Mouse (Mus musculus): ENCODE measurements around the gene Ahcyl2.
"Not testable (repeated sequence)": the region's sequence is repeated elsewhere in the genome, so short reads cannot be mapped to it uniquely, and the experiment has no call there.

Ahcyl2 gene

DNA sequence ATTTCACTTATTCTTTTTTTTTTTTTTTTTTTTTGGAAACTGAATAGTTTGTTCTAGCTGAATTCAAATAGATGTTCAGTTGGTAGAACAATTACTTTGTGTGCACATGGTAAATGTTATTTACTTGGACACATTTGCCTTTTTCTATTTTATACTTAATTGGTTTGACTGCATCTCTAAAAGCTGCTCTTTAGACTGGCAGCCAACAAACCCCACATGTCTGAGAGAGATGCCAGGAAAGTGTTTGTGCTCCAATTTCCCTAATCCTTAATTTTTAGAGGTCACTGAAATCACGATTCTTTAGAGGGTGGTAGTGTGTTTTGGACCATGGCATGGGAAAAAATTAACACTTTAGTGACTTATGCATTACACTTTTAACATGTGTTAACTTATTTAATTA is 44.8 kb downstream of the Ahcyl2 start:
- in situ Hi-C loops (cut with MboI; ENCODE audit: low sequenced_read_pairs) = no loop called here

GRCm38 (mm10) chr6:29814616-29815015 is 46.8 kb downstream of the Ahcyl2 start:
- in situ Hi-C loops (cut with MboI; ENCODE audit: low sequenced_read_pairs) = no loop called here

DNA sequence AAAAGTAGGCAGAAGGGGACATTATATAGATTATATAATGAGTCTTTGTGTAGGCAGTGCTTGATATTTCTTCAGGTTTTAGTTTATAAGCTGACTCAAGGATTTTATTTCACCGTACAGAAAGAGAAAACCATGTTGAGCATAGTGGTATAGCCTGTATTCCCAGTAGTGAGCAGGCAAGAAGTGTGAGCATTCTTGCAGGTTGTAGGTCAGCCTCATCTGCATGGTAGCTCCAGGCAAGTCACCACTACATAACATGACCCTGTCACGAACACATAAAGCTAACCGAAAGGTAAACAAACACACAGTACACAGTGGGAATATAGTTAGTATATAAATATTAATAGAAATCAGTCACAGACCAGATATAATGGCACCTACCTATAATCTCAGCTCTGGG is 47.2 kb downstream of the Ahcyl2 start:
- in situ Hi-C loops (cut with MboI; ENCODE audit: low sequenced_read_pairs) = no loop called here

DNA sequence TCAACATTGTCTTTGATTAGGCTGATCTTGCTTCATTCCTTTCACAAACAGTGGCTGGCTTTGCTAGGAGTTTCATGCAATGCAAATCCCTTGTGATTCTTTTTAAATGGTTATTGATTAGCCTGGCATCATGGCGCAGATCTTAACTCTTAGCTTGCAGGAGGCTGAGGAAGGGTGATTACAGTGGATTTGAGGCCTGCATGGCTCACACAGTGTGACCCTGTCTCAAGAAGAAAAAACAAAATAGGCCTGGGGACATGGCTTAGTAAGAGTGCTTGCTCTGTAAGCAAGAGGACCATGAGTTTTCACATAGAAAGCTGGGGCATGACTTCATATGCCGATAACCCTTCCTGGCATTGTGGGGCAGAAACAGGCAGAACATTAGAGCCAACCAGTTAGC is 47.8 kb downstream of the Ahcyl2 start:
- in situ Hi-C loops (cut with MboI; ENCODE audit: low sequenced_read_pairs) = no loop called here

DNA sequence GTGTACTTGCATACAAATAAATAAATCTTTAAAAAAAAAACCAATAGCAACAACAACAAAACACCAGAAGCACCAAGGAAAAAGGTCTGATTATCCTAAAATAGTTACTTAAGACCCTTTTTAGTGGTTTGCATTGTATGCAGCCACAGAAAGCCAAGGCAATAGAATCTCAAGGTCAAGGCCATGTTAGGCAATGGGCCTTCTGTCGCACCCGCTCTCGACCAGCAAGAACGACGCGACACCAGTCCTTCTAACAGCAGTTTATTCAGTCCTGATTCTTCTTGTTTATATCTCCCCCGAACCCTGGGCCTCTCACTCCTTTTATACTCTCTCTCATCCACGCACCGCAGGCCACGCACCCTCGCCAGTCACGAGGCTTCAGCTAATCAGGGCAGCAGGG is 48.6 kb downstream of the Ahcyl2 start:
- in situ Hi-C loops (cut with MboI; ENCODE audit: low sequenced_read_pairs) = not testable (repeated sequence)

DNA sequence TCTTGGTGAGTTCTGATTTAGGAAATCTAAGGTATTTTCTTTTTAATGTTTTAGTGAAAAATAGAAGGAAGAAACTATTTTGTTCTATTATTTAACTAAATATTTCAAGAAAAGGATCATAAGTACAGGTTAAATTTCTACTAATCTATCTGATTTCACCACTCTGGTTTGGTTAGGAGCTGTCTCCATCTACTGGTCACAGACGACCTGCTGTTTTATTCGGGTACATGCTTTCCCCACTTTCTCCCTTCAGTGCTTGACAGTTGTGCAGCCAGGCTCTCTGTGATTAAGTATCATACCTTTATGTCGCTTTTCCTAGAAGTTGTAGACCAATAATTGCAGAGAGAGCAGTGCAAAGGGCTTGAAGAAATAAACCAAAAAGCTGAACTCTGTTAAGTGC is 51.5 kb downstream of the Ahcyl2 start:
- in situ Hi-C loops (cut with MboI; ENCODE audit: low sequenced_read_pairs) = no loop called here

- in situ Hi-C loops (cut with MboI; ENCODE audit: low sequenced_read_pairs) = no loop called here
These were observed 52.5 kb downstream of the Ahcyl2 start for GRCm38 (mm10) chr6:29820314-29820713.

GRCm38 (mm10) chr6:29820926-29821325 is 53.1 kb downstream of the Ahcyl2 start:
- in situ Hi-C loops (cut with MboI; ENCODE audit: low sequenced_read_pairs) = no loop called here

DNA sequence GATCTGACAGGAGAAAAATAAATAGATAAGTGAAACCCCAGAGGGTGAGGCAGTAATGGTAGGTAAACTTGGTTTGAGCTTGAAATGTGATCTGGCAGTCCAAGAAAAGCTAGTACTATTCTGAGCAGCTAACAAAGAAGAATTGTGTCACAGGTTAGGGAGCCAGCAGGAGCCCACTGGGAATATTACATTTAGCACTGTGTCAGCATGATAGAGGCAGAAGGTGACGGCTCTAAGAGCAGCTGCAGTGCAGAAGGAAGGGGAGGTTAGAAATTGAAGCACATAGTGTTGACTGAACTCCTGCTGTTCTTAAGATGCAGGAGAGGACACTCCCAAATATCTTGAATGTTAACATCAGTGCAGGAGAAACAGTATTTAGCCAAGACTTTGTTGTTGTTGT is 54.0 kb downstream of the Ahcyl2 start:
- in situ Hi-C loops (cut with MboI; ENCODE audit: low sequenced_read_pairs) = no loop called here

DNA sequence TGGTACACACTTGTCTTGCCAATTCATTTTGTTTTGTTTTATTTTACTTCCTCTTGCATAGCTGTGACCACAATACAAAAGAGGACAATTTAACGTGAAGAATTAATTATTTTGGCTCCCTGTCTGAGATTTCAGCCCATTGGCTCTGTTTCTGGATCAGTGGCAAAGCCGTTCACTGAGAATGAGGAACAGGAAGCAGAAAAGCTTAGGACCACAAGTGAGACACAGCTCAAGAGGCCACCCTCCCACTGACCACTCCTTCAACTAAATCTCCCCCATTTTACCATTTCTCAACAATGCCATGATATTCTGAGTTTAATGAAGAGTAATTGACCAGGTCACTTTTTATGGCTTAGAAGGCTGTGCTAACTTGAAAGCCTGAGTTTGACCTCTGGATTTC is 57.5 kb downstream of the Ahcyl2 start:
- in situ Hi-C loops (cut with MboI; ENCODE audit: low sequenced_read_pairs) = no loop called here

GRCm38 (mm10) chr6:29827291-29828242 is 59.8 kb downstream of the Ahcyl2 start:
- in situ Hi-C loops (cut with MboI; ENCODE audit: low sequenced_read_pairs) = no loop called here

- in situ Hi-C loops (cut with MboI; ENCODE audit: low sequenced_read_pairs) = no loop called here
These were observed 60.9 kb downstream of the Ahcyl2 start for GRCm38 (mm10) chr6:29828574-29829234.

DNA sequence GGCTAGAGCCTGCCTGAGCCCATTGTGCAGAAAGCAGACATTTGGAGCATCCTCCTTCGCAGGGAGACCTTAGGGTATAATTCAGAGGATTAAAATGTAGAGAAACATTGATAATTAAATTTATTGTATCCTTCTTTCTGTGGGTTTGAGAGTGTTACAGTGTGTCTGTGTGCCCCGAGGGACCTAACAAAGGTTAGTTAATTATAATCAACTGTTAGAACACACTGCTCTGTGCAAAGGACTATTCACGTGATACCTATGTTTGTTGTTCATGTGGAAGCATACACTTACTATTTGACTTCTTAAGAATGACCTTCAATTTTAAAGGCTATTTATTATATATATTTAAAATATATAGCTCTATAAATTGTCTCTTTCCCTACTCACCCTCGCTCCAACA is 64.5 kb downstream of the Ahcyl2 start:
- in situ Hi-C loops (cut with MboI; ENCODE audit: low sequenced_read_pairs) = no loop called here

- in situ Hi-C loops (cut with MboI; ENCODE audit: low sequenced_read_pairs) = no loop called here
These were observed 65.3 kb downstream of the Ahcyl2 start for GRCm38 (mm10) chr6:29833117-29833516.

DNA sequence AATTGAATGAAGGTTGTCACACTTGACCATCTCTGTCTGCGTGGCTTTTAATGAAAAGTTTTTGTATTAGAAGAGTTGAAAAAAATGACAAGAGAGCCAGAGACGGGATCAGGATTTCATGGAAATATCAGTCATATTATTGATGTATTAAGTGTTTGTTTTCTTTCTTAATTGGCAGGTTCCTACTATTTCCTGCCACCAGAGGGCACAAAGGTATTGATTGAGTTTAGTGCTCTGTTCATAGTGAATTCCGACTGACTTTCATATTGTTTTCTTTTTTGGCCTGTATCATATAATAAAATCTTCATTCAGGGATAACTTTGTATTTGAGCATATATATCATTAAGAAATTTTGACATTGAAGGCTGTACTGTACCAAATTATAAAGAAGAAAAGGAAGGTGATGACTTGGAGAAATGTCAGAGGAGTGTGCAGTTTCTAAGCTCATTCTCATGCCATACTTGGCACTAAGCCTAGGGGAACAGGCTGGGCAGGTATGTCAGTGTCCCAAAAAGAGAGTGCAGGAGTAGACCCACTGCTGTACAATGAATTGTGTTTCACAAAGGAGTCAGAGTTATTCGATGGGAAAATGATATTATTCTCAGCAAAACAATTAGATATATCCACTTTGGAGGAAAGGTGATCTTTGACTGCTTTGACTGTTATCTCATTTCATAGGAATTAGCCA is 65.9 kb downstream of the Ahcyl2 start:
- in situ Hi-C loops (cut with MboI; ENCODE audit: low sequenced_read_pairs) = no loop called here

GRCm38 (mm10) chr6:29835543-29836177 is 67.8 kb downstream of the Ahcyl2 start:
- in situ Hi-C loops (cut with MboI; ENCODE audit: low sequenced_read_pairs) = no loop called here

DNA sequence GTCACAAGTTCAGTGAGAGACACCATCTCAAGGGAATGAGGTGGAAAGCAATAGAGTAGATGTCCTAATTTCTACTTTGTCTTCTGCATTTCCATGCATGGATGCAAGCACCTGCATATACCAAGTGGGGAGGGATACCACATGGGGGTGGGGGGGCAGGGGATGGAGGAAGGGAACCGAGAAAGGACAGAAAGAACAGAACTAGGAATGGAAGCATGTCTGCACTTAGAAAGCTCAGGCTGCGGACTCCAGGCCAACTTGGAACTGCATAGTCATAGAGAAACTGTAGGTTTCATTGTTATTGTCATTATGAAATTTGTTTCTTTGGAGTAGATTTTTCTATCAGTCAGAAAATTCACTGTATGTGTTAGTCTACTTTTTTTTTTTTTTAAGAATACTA is 69.8 kb downstream of the Ahcyl2 start:
- in situ Hi-C loops (cut with MboI; ENCODE audit: low sequenced_read_pairs) = no loop called here

DNA sequence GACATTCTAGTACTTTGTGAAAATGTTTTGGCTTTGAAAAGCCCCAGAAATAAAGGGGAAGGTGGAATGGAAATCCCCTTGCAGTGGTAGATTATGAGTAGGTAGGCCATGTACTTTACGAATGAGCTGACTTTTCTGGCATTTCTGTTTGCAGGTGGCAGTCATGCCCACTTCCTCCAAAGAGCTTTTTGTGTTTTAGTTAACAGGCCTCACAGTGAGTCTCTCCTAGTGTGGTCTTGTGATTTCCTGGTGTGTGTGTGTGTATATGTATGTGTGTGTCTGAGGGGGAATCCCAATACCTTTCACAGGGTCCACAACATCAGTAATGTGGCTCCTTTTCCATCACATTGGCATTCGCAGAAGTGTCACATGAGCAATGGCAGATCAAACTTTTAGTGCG is 70.7 kb downstream of the Ahcyl2 start:
- in situ Hi-C loops (cut with MboI; ENCODE audit: low sequenced_read_pairs) = no loop called here

GRCm38 (mm10) chr6:29840008-29840407 is 72.2 kb downstream of the Ahcyl2 start:
- in situ Hi-C loops (cut with MboI; ENCODE audit: low sequenced_read_pairs) = no loop called here

DNA sequence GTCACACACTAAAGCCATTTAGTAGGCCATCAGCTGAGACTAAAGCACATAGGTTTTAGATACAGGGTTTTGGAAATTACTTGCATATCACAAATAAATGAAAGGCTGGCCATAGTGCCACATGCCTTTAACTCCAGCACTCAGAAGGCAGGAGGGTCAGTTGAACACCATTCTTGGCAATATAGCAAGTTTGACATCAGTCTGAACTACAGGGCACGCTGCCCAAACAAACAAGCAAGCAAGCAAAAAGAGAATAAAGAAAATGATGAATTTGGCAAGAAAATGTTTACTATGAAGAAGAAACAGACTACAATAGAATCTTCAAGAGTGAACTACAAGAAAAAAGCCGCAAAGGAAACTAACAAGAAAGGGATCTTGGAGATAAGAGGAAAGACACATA is 73.7 kb downstream of the Ahcyl2 start:
- in situ Hi-C loops (cut with MboI; ENCODE audit: low sequenced_read_pairs) = no loop called here

DNA sequence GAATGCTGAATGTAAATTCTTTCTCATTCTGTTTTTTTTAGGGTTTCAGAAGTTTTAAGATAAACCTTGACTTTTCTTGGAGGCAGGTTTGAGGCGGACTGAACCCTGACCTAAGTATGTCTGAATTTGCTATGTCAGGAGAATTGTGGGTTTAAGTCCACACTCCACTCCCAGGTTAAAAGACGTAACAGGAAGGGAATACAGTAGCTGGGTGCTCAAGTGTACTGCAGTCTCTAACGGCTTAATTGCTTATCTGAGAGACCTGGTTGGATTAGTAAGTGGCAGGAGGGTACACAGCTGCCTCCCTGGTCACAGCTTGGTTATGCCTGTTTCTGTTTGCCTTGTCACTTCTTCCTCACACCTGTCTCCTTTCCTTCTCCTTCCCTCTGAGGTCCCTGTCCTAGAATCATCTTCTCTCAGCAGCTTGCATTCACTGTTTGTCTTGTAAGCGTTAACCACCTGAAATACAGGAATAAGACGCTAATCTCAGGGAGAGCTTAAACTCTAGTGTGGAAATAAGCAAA is 79.9 kb downstream of the Ahcyl2 start:
- in situ Hi-C loops (cut with MboI; ENCODE audit: low sequenced_read_pairs) = no loop called here
